Mouse (Mus musculus) liver, postnatal 0 days (tissue): Measurements from ENCODE around the gene Tex46. TPM values are rescaled to one million over a fixed set of nuclear protein-coding genes. Genes with fewer than 3 reads are reported as not detected.

Experiments
- ATAC-seq: fragments of 200-750 bp; cut with Nextera tagmentation; 2 replicates; pipeline ENCODE4 v1.8.0; 2017; ENCODE audit warnings: mild to moderate bottlenecking, moderate library complexity
- DNase-seq: peaks from one replicate; pipeline ENCODE4 v3.0.0-alpha.2; 2016
- H3K27ac ChIP-seq: fragments of 300-500 bp; sonication (generic); 2 replicates; pipeline ENCODE4 v1.5.1; 2014; ENCODE audit warnings: antibody characterized with exemption, moderate library complexity, mild to moderate bottlenecking, low read depth
- H3K27me3 ChIP-seq: fragments of 300-500 bp; sonication (generic); 2 replicates; pipeline ENCODE4 v1.6.1; 2014; ENCODE audit warnings: low read length, control low read depth, mixed read lengths; ENCODE audit not compliant: insufficient read depth
- H3K36me3 ChIP-seq: fragments of 300-500 bp; sonication (generic); replicated peaks from 2 replicates; pipeline ENCODE4 v1.6.1; 2014; ENCODE audit warnings: mild to moderate bottlenecking, control low read depth, low read length, moderate library complexity, mixed read lengths; ENCODE audit not compliant: insufficient read depth
- H3K4me1 ChIP-seq: fragments of 300-500 bp; sonication (generic); 2 replicates; pipeline ENCODE4 v1.6.1; 2014; ENCODE audit warnings: antibody characterized with exemption, mild to moderate bottlenecking, control low read depth; ENCODE audit not compliant: insufficient read depth
- H3K4me2 ChIP-seq: fragments of 300-500 bp; sonication (generic); 2 replicates; pipeline ENCODE4 v1.6.1; 2014; ENCODE audit warnings: low read depth, mild to moderate bottlenecking, low read length, moderate library complexity, mixed read lengths
- H3K4me3 ChIP-seq: fragments of 300-500 bp; sonication (generic); 2 replicates; pipeline ENCODE4 v1.5.1; 2014; ENCODE audit warnings: low read depth, low read length
- H3K9ac ChIP-seq: fragments of 300-500 bp; sonication (generic); replicated peaks from 2 replicates; pipeline ENCODE4 v1.6.1; 2014; ENCODE audit warnings: mild to moderate bottlenecking, moderate library complexity
- H3K9me3 ChIP-seq: fragments of 300-500 bp; sonication (generic); 2 replicates; pipeline ENCODE4 v1.6.1; 2016; ENCODE audit warnings: mild to moderate bottlenecking, control low read depth, low read length, mixed read lengths
- CTCF ChIP-seq: sonication (generic); IDR thresholded peaks from 2 replicates; pipeline ENCODE4 v1.5.1; 2016; ENCODE audit warnings: antibody characterized with exemption, low read depth
- EP300 ChIP-seq: IDR thresholded peaks from 2 replicates; pipeline ENCODE4 v1.6.1; 2016; ENCODE audit warnings: antibody characterized with exemption, low read depth, mild to moderate bottlenecking
- WGBS: fragments of 180-500 bp; shearing (Covaris S2); extraction: QIAGEN DNeasy Blood & Tissue Kit; methylation state at CpG from one replicate; pipeline ENCODE4 v1.1.7; 2014; ENCODE audit not compliant: insufficient replicate concordance; 5-methylcytosine and 5-hydroxymethylcytosine counted together
- polyA plus RNA-seq: library from polyadenylated mRNA; unstranded; fragments of >200 nt; fragmentation: Nextera tagmentation; extraction: Ambion mirVana; gene quantifications from 2 replicates; pipeline ENCODE4 v1.2.1, GENCODE M21; 2015

Tex46 gene
- polyA plus RNA-seq, 1 experiment from 2014 or later: not detected

DNA sequence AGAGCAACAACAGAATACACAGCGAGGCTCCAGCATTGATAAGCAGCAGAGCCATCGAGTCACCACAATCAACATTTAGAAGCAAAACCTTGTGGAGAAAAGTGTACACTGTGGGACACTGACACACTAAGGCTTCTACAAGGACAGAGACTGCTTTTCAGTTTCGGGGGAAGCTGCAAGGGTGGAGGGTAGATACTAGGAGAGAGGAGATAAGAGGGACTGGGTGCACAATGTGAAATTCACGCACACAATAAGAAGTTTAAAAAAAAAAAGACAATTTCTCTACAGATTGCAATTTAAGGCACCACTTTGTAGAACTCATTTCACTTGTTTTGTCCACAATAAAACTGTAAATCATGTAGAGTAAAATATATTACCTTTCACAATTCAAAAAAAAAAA lies 22.2 kb upstream of the Tex46 start:
- Histone ChIP-seq H3K27me3 (no peaks in the 10 kb centered on the region), H3K4me3 (no peak overlapping the region), H3K9ac (no peak overlapping the region), H3K4me2 (no peak overlapping the region), H3K4me1 (peaks cover 3% of the 10 kb centered on the region; the same call in 1 of the 2 replicates), H3K36me3 (0 out of 2 replicates have a peak, but pooled peaks cover 2% of the 10 kb centered on the region), H3K9me3 (no peaks in the 10 kb centered on the region), H3K27ac (no peak overlapping the region)
- WGBS: 48% methylated on average over 4 of the region's 4 CpGs
- DNase-seq: no peak
- no peak for ATAC-seq
- TF ChIP-seq EP300: no peak
- TF ChIP-seq CTCF: no peak

GRCm38 (mm10) chr4:136592111-136592510 lies 18.1 kb upstream of the Tex46 start:
- Histone ChIP-seq H3K4me1 (peaks cover 3% of the 10 kb centered on the region; the same call in 1 of the 2 replicates), H3K9ac (no peak overlapping the region), H3K9me3 (no peaks in the 10 kb centered on the region), H3K36me3 (0 out of 2 replicates have a peak, but pooled peaks cover 2% of the 10 kb centered on the region), H3K27me3 (no peaks in the 10 kb centered on the region), H3K27ac (no peak overlapping the region), H3K4me3 (no peak overlapping the region), H3K4me2 (no peak overlapping the region)
- TF ChIP-seq EP300 (no peak), CTCF (no peak)
- no peak for ATAC-seq
- WGBS: 49% methylated on average over 4 of the region's 4 CpGs
- no peak for DNase-seq

- no peak overlapping the region for H3K27ac ChIP-seq
- no peak overlapping the region for H3K4me2 ChIP-seq
- TF ChIP-seq CTCF: no peak
- no peak for TF ChIP-seq EP300
- ATAC-seq: no peak
- H3K27me3 ChIP-seq: no peaks in the 10 kb centered on the region
- H3K4me3 ChIP-seq: no peak overlapping the region
- 88% methylated on average over 2 of the region's 2 CpGs for WGBS
- no peaks in the 10 kb centered on the region for H3K9me3 ChIP-seq
- no peak for DNase-seq
- H3K4me1 ChIP-seq: peaks cover 3% of the 10 kb centered on the region; the same call in 1 of the 2 replicates
- 0 out of 2 replicates have a peak, but pooled peaks cover 2% of the 10 kb centered on the region for H3K36me3 ChIP-seq
- no peak overlapping the region for H3K9ac ChIP-seq
Measured at GRCm38 (mm10) chr4:136594006-136594405, 16.2 kb upstream of the Tex46 start.

GRCm38 (mm10) chr4:136595221-136595620 lies 15.0 kb upstream of the Tex46 start:
- no peak for TF ChIP-seq CTCF
- no peak for TF ChIP-seq EP300
- DNase-seq (no peak), ATAC-seq (no peak)
- Histone ChIP-seq H3K27ac (no peak overlapping the region), H3K27me3 (no peaks in the 10 kb centered on the region), H3K4me1 (peaks cover 3% of the 10 kb centered on the region), H3K4me2 (no peak overlapping the region), H3K36me3 (0 out of 2 replicates have a peak, but pooled peaks cover 2% of the 10 kb centered on the region), H3K9ac (no peak overlapping the region), H3K4me3 (no peak overlapping the region), H3K9me3 (no peaks in the 10 kb centered on the region)
- 80% methylated on average over 6 of the region's 6 CpGs for WGBS

DNA sequence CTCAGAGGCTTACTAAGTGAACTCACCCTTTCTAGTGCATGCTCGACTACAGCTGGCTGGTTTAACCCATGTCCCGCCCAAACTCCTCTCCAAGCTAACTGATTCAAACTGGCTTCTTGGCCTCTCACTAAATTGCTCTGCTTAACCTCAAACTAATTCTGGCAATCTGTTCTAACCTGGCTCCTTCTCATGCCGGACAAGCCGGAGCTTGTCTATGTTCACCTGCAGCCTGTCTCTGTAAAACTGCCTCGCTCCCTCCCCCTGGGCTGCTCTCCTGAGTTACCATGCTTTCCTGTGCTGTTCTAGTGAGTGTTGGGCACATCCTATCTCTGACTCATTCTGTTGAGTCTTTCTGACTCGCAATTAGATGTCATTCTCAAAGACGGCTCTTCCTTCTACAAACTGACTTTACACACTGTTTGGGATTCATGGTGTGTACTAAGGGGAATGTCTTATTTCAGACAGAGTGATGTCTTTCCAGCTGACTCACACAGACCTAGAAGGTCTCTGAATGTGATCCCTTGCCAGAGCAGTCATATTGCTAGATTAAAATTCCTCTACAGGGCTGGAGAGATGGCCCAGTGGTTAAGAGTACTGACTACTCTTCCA lies 11.9 kb upstream of the Tex46 start:
- Histone ChIP-seq H3K9me3 (no peaks in the 10 kb centered on the region), H3K9ac (no peak overlapping the region), H3K4me2 (no peak overlapping the region), H3K27ac (no peak overlapping the region), H3K36me3 (no peaks in the 10 kb centered on the region), H3K27me3 (no peaks in the 10 kb centered on the region), H3K4me3 (no peak overlapping the region), H3K4me1 (peaks cover 16% of the 10 kb centered on the region)
- DNase-seq: no peak
- no peak for ATAC-seq
- TF ChIP-seq CTCF (no peak), EP300 (no peak)
- WGBS: 71% methylated on average over 7 of the region's 7 CpGs

- no peak for ATAC-seq
- WGBS: 98% methylated on average over 3 of the region's 3 CpGs
- Histone ChIP-seq H3K4me1 (peaks cover 16% of the 10 kb centered on the region), H3K4me3 (no peak overlapping the region), H3K4me2 (no peak overlapping the region), H3K9me3 (no peaks in the 10 kb centered on the region), H3K9ac (no peak overlapping the region), H3K27me3 (no peaks in the 10 kb centered on the region), H3K36me3 (no peaks in the 10 kb centered on the region), H3K27ac (no peak overlapping the region)
- DNase-seq: no peak
- no peak for TF ChIP-seq EP300
- TF ChIP-seq CTCF: peak; percentile 41
Measured at GRCm38 (mm10) chr4:136599869-136600268, 10.4 kb upstream of the Tex46 start.
